Comparison of ENCODE assay signal across 8 mouse cellular contexts in genomic region chr10:82354083-82355010, GRCm38 (mm10). TPM values are rescaled to one million over a fixed set of nuclear protein-coding genes. Genes with fewer than 3 reads are reported as not detected.
DNase-seq lines count a peak whose midpoint lies in the region; ATAC-seq lines count a peak whose summit lies in the region.

TSS of gene Gm4924 (plus strand) at chr10:82354255.

- DNase-seq in adrenal gland, adult (ENCODE audit: inconsistent age in 2 of 2, low spot score in 1 of 2), result peak; percentile 84 to 94
- DNase-seq in embryo, embryonic 10 days (ENCODE audit: low spot score), result peak; percentile 94
- DNase-seq in gastrocnemius, postnatal 25 days, result peak; percentile 67
- DNase-seq in intestine, embryonic 14.5 days (ENCODE audit: low spot score), result peak; percentile 89
- DNase-seq in left cerebral cortex, postnatal 14 days (ENCODE audit: low spot score in 2 of 2), result peak; percentile 85 to 91
- DNase-seq in mesoderm, embryonic 11.5 days (ENCODE audit: low read depth, low spot score), result peak; percentile 92
- peak; percentile 78 to 82 for DNase-seq in right cerebral cortex, postnatal 36 days (ENCODE audit: low spot score in 2 of 2)
- DNase-seq in yolk sac, embryonic 10.5 days (ENCODE audit: low spot score), result peak; percentile 88

- intact Hi-C loops in left cerebral cortex, postnatal 14 days (cut with DNase I), result loop anchor here (5.0 kb wide), 1 partner anchor 263 kb away; no protein-coding TSS in a partner anchor

- no peaks in the 10 kb centered on the region for H3K27me3 ChIP-seq in intestine, embryonic 14.5 days (replicated peaks; ENCODE audit: control insufficient read depth, insufficient read depth, low read length)

- no peaks in the 10 kb centered on the region for H3K36me3 ChIP-seq in intestine, embryonic 14.5 days (ENCODE audit: control insufficient read depth, insufficient read depth, low read length)

- 0 out of 2 replicates have a peak, but pooled peaks cover 8% of the 10 kb centered on the region for H3K9me3 ChIP-seq in intestine, embryonic 14.5 days (ENCODE audit: control insufficient read depth, low read length)

- peak; percentile 99 for ATAC-seq in intestine, embryonic 14.5 days (replicated peaks; ENCODE audit: low FRiP score, low TSS enrichment, low read depth)

- WGBS in intestine, embryonic 14.5 days, result 4% methylated on average over 34 of the region's 34 CpGs

- H3K9ac ChIP-seq in intestine, embryonic 14.5 days (ENCODE audit: low read length), result peak within 1 kb of the TSS; percentile 77

- H3K4me1 ChIP-seq in intestine, embryonic 14.5 days (replicated peaks; ENCODE audit: control insufficient read depth, insufficient read depth, low read length), result 0 out of 2 replicates have a peak, but pooled peaks cover 2% of the 10 kb centered on the region

- peak within 1 kb of the TSS; percentile 71 for H3K4me3 ChIP-seq in intestine, embryonic 14.5 days (ENCODE audit: low read depth, low read length)

- peak within 1 kb of the TSS; percentile 92 for H3K27ac ChIP-seq in intestine, embryonic 14.5 days (ENCODE audit: low read depth)

- peak within 1 kb of the TSS; percentile 53 for H3K4me2 ChIP-seq in intestine, embryonic 14.5 days (ENCODE audit: low read length)

RNA-seq across cellular contexts. Expression of gene Gm4924, which starts in this region (rescaled TPM):
- total RNA-seq in gastrocnemius, postnatal 25 days (2021), result 1 to 10 TPM; 1.0 to 1.1 TPM
- 8.2 and 10.8 TPM in 2 replicates for polyA plus RNA-seq in intestine, embryonic 14.5 days (2014; fragmentation: Nextera tagmentation; extraction: Ambion mirVana)
- 1 to 10 TPM; 5.1 to 9.2 TPM for total RNA-seq in left cerebral cortex, postnatal 14 days (2021)

Comparison
In these comparisons a context has a peak if more than half of its experiments do, and no peak if none do; other contexts are left out.
1. Peak in every context shown above with its lines: DNase-seq, ATAC-seq, H3K4me3 ChIP-seq and H3K27ac ChIP-seq.